Mouse (Mus musculus) colon, adult 2 months (tissue): ENCODE measurements around the gene Ddx19b. TPM values are rescaled to one million over a fixed set of nuclear protein-coding genes. Genes with fewer than 3 reads are reported as not detected.

ENCODE experiments used
- polyA plus RNA-seq: library from polyadenylated mRNA; depleted of rRNA; stranded (reverse); fragments of >200 nt; gene quantifications from 2 replicates; pipeline ENCODE4 v1.2.3, GENCODE M21; 2012; rRNA removed

Gene Ddx19b
- polyA plus RNA-seq = 2.3 and 2.8 TPM in 2 replicates

DNA sequence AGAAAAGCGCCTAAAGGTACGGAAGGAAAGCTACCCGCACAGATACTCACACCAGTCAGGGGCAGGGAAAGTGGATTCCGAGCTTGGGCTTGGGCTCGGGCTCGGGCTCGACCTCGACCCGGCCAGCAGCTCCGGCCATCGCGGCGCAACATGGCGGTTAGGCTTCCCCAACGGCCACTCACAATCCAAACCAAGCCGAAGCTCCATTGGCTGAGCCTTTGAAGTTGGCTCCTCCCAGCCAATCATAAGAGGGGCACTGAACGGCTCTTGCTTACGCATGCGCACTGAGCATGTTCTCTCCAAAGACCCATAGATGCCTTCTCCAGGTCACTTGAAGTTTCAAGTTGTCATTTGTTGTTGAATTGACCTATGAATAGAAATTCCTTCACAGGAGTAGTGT is at the start of gene Ddx19b:
Gene Ddx19b, minus strand, starts transcription at position 180 of the 400 bp plus-strand sequence.

DNA sequence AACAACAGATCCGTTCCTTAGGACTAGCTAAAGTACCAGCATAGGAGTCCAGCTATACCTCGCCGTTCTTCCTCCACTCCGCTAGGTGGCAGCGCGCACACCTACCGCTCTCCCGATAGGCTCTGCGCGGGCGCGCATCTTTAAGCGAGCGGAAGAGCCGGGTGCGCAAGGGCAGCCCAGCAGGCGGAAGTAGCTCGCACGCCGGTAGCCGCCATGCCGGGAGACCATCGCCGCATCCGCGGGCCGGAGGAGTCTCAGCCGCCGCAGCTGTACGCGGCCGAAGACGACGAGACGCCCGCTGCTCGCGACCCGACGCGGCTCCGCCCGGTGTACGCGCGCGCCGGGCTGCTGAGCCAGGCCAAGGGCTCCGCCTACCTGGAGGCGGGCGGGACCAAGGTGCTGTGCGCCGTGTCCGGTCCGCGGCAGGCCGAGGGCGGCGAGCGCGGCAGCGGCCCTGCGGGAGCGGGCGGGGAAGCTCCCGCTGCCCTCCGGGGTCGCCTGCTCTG is 24.7 kb upstream of the Ddx19b start, which contains the start of gene Exosc6:
Gene Exosc6, plus strand, starts transcription at position 182 of the 506 bp plus-strand sequence.

DNA sequence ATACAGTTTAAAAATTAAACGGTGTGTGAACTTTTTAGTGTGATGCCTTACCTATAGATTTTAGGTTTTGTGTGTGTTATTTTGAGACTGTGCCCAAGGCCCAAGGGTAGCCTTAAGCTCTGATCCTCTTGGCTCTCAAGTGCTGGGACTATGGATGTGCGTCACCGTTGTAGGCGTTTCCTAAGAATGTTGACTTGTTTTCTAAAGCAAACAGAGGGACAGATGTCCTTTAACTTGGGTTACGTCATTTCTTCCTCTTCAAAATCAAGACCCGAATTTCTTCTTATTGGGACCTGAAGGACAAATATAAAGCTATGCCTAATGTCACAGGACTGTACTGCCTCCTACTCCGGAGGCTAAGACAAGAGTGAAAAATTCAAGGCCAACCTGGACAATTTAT is 1.4 kb upstream of the Ddx19b start, which contains the start of gene Aars:
Gene Aars, plus strand, starts transcription at position 229 of the 400 bp plus-strand sequence.

DNA sequence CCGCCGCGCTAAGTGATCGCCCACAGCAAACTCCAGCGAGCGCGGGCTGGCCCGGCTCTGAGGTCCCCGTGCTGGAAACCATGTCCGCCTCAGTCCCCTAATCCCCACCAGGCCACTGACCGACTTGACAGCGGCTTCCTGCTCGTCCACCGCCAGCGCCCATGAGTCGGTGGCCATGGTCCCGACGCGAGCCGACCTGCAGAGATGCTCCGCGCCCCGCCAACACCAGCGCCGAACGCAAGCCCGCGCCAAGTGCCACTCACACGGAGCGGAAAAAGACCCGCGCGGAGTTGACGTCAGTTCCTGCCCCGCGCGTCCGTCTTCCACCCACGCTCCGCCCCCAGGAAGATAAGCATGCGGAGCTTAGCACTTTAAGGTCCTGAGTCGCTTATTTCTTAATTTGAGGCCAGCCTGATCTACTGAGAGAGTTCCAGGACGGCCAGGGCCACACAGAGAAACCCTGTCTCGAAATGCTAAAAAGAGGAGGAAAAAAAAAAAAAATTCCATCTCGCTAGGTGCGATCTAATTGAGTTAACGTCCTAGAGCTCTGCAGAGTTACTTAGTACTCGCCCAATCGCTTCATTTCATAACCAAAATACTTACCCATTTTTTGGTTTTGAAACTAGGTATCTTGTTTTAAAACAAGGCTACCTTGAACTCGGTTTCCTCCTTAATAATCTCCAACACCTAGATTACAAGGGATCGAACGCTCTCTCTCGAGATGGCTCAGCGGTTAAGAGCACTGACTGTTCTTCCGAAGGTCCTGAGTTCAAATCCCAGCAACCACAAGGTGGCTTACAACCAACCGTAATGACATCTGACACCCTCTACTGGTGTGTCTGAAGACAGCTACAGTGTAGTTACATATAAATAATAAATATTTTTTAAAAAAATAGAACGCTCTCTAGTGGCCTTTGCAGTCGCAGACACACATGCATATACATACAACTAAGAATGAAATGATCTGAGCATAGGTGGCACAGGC is 33.7 kb downstream of the Ddx19b start, which contains the start of gene Ddx19a:
Gene Ddx19a, minus strand, starts transcription at position 254 of the 985 bp plus-strand sequence.

Other genes with a start within 250 kb of the Ddx19b start
- gene Il34, start 225.8 kb downstream of the Ddx19b start, polyA plus RNA-seq = 24.9 and 32.0 TPM in 2 replicates
- gene Cog4, start 185.2 kb downstream of the Ddx19b start, polyA plus RNA-seq = 23.2 and 23.5 TPM in 2 replicates
- gene Sf3b3, start 185.0 kb downstream of the Ddx19b start, polyA plus RNA-seq = 19.6 and 21.8 TPM in 2 replicates
- 54.5 and 54.9 TPM in 2 replicates for gene Fuk, start 129.3 kb downstream of the Ddx19b start, polyA plus RNA-seq
- 15.0 and 16.4 TPM in 2 replicates for gene St3gal2, start 111.8 kb downstream of the Ddx19b start, polyA plus RNA-seq
- 11.0 and 15.1 TPM in 2 replicates for gene Ddx19a, start 34.0 kb downstream of the Ddx19b start, polyA plus RNA-seq
- 21.5 and 24.6 TPM in 2 replicates for gene Aars, start 1.4 kb upstream of the Ddx19b start, polyA plus RNA-seq
- 83.8 and 109 TPM in 2 replicates for gene Exosc6, start 24.6 kb upstream of the Ddx19b start, polyA plus RNA-seq
- not detected in 2 replicates for gene Clec18a, start 60.7 kb upstream of the Ddx19b start, polyA plus RNA-seq
- gene Pdpr, start 62.9 kb upstream of the Ddx19b start, polyA plus RNA-seq = 12.6 and 15.7 TPM in 2 replicates
- gene Glg1, start 227.5 kb upstream of the Ddx19b start, polyA plus RNA-seq = 37.8 and 39.2 TPM in 2 replicates